Mouse (Mus musculus) heart, adult 8-10 months (tissue): ENCODE data around the gene Slc51a. TPM values are rescaled to one million over a fixed set of nuclear protein-coding genes. Genes with fewer than 3 reads are reported as not detected.

Source experiments
- DNase-seq: peaks from one replicate; pipeline ENCODE4 v3.0.0; 2022; ENCODE audit warnings: low spot score
- total RNA-seq, 4 experiments: library from RNA; stranded (reverse); gene quantifications; 2 replicates each; pipeline ENCODE4 v1.2.4; 2022

The Slc51a gene
- under 1 TPM; 0.19 to 0.40 (median 0.25) TPM for total RNA-seq

DNA sequence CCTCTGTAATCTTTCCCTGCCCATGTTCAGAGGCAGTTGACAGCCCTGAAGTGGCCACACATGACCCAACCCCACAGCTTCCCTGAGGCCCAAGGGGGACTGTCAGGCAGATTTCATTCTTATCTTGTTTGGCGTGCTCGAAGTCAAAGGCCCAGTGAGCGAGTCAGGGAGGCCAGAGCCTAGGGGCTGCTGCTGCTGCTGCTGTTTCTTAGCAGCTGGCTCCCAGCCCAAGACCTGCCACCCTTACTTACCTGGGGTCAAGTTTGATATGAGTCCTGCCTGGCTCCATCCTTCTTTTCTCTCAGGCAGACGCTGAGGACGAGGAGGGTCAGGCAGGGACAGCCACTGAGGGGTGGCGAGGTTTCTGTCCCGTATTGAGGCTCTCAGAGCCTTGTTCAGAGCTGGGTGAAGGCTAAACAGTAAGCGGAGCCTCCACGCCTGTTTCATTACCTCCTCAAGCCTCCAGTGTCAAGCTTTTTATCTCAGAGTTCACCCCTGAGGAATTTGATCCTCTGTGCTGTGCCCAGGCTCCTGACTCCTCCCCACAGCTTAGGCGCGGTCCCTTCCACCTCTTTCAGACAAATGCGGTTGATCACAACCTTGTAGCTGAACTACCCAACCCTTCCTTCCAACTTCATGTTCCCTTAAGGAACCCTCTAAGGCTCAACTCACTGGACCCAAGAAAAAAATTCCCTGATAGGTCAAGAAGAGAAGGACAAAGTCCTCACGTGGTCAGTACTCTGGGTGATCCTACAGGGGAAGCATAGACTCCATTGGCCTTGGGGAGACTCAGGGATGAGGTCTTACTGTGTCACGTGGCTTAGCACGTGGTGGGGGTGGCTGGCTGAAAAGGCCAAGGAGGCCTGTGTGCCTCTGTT is at the start of gene Slc51a:
TSS of gene Slc51a (minus strand) at position 646 of the 878 bp plus-strand sequence.
- DNase-seq: no peak

DNA sequence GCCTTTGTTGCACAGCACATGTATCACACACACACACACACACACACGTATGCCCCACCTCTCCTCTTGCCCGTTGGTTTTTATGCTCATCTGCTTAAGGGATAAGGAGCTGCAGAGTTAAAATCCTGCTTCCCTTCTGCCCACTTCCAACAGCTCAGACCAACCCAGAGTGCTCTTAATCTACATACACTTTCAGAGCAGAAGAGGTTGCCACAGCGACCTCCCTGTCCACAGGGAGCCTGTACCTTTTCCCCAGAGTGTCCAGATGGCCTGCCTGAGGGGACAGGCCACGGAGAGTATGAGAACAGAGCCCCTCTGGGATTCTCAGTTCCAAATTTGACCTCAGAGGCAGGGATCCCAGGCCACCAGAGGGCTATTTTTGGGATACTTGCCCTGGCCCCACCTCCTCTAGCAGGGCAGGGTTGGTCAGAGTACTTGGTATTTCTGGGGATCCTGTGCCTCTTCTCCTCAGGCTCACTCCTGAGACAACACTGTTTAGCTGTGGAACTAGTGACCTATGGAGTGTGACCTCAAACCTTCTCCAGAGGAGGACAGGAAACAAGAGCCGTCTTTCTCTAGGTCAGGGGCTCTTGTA is 47.6 kb upstream of the Slc51a start:
- peak; percentile 23 for DNase-seq

GRCm38 (mm10) chr16:32532878-32533826 is 45.5 kb upstream of the Slc51a start:
- DNase-seq: no peak

DNA sequence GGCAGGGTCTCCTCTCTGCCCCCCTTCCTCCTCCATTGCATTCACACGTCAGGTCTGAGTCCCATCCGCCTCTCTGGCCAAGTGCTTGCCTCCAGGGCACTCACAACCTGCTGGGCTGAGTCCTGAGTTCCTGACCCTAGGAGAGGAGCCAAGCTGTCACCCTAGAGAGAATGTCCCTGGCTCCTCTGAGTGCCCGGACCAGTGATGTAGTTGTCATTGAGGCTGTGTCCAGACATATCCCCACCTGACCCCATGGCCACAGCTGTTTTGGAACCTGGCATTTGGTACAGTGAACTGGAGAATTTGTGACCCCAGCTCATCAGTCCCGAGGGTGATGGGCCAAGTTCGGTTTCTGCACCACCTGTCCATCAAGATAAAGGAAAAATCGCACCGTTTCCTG is 39.2 kb upstream of the Slc51a start:
- DNase-seq: peak; percentile 37

- no peak for DNase-seq
Measured at GRCm38 (mm10) chr16:32524244-32524615, 36.6 kb upstream of the Slc51a start.

GRCm38 (mm10) chr16:32523462-32524243 is 36.0 kb upstream of the Slc51a start:
- peak; percentile 54 for DNase-seq

DNA sequence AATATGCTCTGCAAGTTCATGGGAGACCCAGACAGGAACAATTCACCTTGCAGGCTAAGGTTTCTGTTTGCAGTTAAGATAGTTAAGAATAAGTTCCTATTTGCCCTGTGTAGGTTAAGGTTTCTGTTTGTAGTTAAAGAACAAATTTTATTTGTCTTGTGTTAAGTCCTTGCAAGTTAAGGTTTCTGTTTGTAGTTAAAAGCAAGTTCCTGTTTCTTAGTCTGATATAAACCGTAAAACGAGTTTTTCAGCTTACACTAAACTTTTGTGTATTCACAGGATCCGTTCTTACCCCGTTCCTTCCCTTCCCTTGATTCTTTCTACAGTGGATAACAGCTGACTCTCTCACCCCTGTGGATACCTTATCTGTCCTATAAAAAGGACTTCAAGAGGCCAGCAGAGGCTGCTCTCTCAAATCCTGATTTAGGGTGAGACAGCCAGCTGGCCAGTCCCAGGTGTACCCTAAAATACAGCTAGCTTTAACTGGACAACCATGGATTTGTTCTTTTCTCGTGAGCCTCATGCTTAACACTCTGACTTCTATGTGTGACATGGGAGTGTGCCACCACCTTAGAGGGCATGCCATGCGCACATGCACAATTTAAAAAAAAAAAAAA is 35.0 kb upstream of the Slc51a start:
- peak; percentile 19 for DNase-seq

DNA sequence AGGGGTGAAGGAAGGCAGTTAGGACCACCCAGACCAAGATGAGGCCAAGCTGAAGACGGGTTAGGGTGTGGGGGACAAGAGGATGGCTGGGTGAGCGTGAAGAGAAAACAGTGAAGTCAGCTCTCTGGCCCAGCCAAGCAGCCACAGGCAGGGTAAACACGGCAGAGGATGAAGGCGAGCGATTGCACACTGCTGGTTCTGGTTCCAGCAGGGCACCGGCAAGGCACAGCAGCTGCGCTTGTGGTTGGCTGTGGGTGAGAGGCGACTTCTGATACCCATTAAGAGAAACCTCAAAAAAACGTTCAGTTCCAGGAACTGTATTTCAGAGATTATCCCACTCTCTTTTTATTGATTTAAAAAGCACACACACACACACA is 32.7 kb upstream of the Slc51a start:
- DNase-seq: no peak

DNA sequence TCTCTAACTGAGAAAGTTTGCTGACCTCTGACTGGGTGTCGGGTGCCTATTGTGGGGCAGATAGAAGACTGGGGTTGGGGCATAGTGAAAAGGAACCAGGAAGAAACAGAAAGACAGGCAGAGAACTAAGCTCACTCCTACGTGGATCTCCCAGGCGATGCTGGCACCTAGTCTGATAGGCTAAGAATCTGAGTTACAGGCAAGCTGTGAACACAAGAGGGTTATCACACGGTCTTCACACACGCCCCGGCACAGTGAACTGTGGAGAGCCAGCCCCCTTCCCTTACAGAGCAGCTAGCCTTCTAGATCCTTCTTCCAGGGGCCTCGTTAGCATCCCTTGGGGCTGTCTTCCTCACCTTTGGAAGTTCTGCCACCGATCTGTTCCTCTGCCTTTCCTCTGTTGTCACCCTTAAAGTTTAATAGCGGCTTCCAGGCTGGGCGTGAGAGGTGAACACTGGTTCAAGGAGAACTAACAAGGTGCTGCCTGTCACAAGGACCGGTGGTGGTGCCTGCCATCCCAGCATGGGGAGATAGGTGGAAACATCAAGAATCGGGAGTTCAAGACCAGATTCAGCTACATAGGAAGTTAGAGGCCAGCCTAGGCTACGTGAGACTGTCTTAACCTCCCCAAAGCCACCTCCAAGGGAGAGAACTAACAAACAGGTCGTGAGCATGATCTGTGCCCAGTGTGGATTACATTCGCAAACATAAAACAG is 32.1 kb upstream of the Slc51a start:
- DNase-seq: no peak

DNA sequence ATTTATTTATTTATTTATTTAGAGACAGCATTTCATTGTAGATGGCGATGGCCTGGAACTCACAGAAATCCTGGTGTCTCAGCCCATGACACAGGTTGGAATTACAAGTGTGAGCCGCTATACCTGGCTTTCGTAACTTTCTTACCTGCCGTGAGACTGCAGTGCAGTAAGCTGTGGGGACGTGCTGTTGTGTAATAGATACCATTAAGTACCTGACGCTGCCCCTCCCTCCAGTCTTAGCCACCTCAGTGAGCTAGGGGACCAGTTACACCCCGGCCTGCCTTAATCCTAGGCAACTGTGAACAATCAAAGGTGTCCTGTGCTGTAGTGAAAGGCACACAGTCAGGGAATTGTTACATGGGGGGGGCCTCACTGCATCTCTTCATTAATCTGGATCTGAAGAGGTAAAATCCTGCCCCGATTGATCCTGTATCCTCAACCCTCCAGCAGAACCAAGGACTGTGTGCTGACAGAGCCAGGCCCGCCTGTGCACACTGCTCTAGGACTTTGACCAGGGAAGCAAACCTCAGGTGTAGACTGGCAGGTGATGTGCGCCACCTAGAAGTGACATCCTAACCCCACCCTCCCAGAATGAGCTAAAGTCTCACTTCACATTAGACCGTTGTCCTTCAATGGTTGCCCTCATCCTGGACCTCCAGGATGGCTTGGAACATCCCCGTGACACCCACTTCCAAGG is 30.3 kb upstream of the Slc51a start:
- DNase-seq: no peak

- no peak for DNase-seq
Measured at GRCm38 (mm10) chr16:32516006-32516962, 28.6 kb upstream of the Slc51a start.

DNA sequence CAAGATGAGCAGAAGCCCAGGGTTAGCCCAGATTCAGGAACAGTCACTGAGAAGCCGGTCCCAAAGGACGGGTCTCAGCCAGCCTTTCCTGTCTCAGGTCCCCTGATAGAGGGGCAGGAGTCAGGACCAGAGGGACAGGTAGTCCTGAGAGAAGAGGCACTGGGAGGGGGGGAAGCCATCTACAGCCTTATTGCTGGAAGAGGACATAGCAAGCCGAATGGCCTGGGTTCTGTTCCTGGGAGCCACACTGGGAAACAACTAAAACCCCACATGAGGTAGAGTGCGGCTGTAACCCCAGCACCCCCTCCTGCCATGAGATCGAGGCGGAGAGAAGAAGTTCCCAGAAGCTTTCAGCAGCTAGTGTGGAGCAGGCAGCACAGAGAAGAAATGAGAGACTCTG is 26.3 kb upstream of the Slc51a start:
- DNase-seq: no peak

GRCm38 (mm10) chr16:32513401-32513800 is 25.7 kb upstream of the Slc51a start:
- DNase-seq: no peak

GRCm38 (mm10) chr16:32512921-32513320 is 25.2 kb upstream of the Slc51a start:
- no peak for DNase-seq

DNA sequence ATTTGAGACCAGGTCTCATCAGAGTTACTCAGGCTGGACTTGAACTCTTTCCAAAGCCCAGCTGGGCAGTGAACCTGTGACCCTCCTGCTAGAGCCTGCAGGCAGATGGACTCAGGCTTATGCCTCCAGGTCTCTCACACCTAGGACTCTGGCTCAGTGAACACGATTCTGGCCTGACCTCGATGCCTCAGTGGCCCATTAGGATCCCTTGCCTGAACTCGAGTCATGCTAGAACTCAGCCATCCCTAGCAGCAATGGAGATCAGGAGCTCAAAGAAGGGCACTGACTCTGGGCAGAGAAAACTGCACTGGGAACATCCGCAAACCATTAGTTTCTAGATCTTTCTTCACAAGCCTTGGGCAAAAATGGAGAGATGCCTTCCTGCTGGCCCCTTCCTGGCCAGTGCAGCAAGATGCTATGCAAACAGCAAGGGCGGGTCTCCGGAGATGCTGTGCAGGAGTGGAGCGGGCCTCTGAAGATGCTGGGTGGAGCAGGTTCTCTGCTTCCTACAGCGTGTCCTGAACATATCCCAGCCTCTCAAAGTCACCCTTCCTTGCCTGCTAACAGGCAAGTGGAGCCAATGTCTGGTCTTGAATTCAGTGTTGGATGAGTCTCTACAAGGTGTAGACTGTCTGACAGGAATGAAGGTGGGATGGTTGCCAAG is 24.3 kb upstream of the Slc51a start:
- DNase-seq: no peak

DNA sequence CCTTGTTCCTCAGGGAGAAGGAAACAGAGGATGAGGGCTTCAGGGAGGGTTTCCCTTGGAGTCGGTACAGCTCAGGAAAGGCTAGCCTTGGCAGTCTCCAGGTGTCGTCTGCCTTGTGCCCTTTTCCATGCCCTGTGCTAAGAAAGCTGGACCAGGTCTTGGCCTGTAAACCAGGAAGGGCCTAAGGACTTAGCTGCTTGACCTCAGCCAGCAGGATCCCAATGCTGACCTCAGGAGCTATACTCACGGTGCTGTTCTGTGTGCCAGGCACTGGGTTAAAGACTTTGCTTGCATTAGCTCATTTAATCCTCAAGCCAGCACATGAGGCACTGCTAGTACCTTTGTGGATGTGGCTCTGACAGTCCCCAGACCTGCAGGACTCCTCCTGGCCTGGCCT is 23.7 kb upstream of the Slc51a start:
- no peak for DNase-seq

- DNase-seq: no peak
Measured at GRCm38 (mm10) chr16:32510399-32511337, 23.0 kb upstream of the Slc51a start.
